Mouse (Mus musculus): ENCODE results near the gene Nr2f2. TPM values are rescaled to one million over a fixed set of nuclear protein-coding genes. Genes with fewer than 3 reads are reported as not detected.

Nr2f2 gene
- polyA plus RNA-seq, 1 experiment = 6.4 TPM

GRCm38 (mm10) chr7:70329521-70330206 lies 36.9 kb downstream of the Nr2f2 start:
- no peak overlapping the region for H3K4me3 ChIP-seq (ENCODE audit: low read depth, low read length)
- H3K27ac ChIP-seq (ENCODE audit: insufficient read depth, low read length) = no peak overlapping the region
- H3K27me3 ChIP-seq (ENCODE audit: control insufficient read depth, insufficient read depth, low read length, poor library complexity, severe bottlenecking) = peaks cover 45% of the 10 kb centered on the region
- H3K4me1 ChIP-seq (ENCODE audit: control insufficient read depth, insufficient read depth, low read length) = peaks cover 2% of the 10 kb centered on the region
- H3K36me3 ChIP-seq (ENCODE audit: control insufficient read depth, insufficient read depth, low read length, poor library complexity, severe bottlenecking) = no peaks in the 10 kb centered on the region
- TF ChIP-seq CTCF (IDR thresholded peaks at IDR 0.05; ENCODE audit: low read depth, low read length) (no peak), EP300 (IDR thresholded peaks at IDR 0.05; ENCODE audit: insufficient read depth, low read depth, low read length) (no peak), POLR2A (IDR thresholded peaks at IDR 0.05; ENCODE audit: insufficient read depth, low read length) (no peak)
- H3K9ac ChIP-seq (ENCODE audit: low read depth, poor library complexity, severe bottlenecking) = no peak overlapping the region
- no peaks in the 10 kb centered on the region for H3K9me3 ChIP-seq (replicated peaks; ENCODE audit: control insufficient read depth, insufficient read depth, low read length, poor library complexity, severe bottlenecking)

GRCm38 (mm10) chr7:70329037-70329516 lies 37.5 kb downstream of the Nr2f2 start:
- Histone ChIP-seq H3K27me3 (ENCODE audit: control insufficient read depth, insufficient read depth, low read length, poor library complexity, severe bottlenecking) (peaks cover 51% of the 10 kb centered on the region), H3K4me3 (ENCODE audit: low read depth, low read length) (no peak overlapping the region), H3K9ac (ENCODE audit: low read depth, poor library complexity, severe bottlenecking) (no peak overlapping the region), H3K9me3 (replicated peaks; ENCODE audit: control insufficient read depth, insufficient read depth, low read length, poor library complexity, severe bottlenecking) (no peaks in the 10 kb centered on the region), H3K4me1 (ENCODE audit: control insufficient read depth, insufficient read depth, low read length) (peaks cover 2% of the 10 kb centered on the region), H3K27ac (ENCODE audit: insufficient read depth, low read length) (no peak overlapping the region), H3K36me3 (ENCODE audit: control insufficient read depth, insufficient read depth, low read length, poor library complexity, severe bottlenecking) (no peaks in the 10 kb centered on the region)
- no peak for TF ChIP-seq CTCF (IDR thresholded peaks at IDR 0.05; ENCODE audit: low read depth, low read length)
- no peak for TF ChIP-seq EP300 (IDR thresholded peaks at IDR 0.05; ENCODE audit: insufficient read depth, low read depth, low read length)
- no peak for TF ChIP-seq POLR2A (IDR thresholded peaks at IDR 0.05; ENCODE audit: insufficient read depth, low read length)

- Histone ChIP-seq H3K27me3 (ENCODE audit: control insufficient read depth, insufficient read depth, low read length, poor library complexity, severe bottlenecking) (peaks cover 53% of the 10 kb centered on the region), H3K9me3 (replicated peaks; ENCODE audit: control insufficient read depth, insufficient read depth, low read length, poor library complexity, severe bottlenecking) (no peaks in the 10 kb centered on the region), H3K27ac (ENCODE audit: insufficient read depth, low read length) (no peak overlapping the region), H3K4me3 (ENCODE audit: low read depth, low read length) (no peak overlapping the region), H3K4me1 (ENCODE audit: control insufficient read depth, insufficient read depth, low read length) (peaks cover 2% of the 10 kb centered on the region), H3K36me3 (ENCODE audit: control insufficient read depth, insufficient read depth, low read length, poor library complexity, severe bottlenecking) (no peaks in the 10 kb centered on the region), H3K9ac (ENCODE audit: low read depth, poor library complexity, severe bottlenecking) (no peak overlapping the region)
- TF ChIP-seq POLR2A (IDR thresholded peaks at IDR 0.05; ENCODE audit: insufficient read depth, low read length) = no peak
- TF ChIP-seq EP300 (IDR thresholded peaks at IDR 0.05; ENCODE audit: insufficient read depth, low read depth, low read length) = no peak
- TF ChIP-seq CTCF (IDR thresholded peaks at IDR 0.05; ENCODE audit: low read depth, low read length) = no peak
Measured at GRCm38 (mm10) chr7:70328206-70329036, 38.1 kb downstream of the Nr2f2 start.

GRCm38 (mm10) chr7:70327191-70327590 lies 39.3 kb downstream of the Nr2f2 start:
- no peaks in the 10 kb centered on the region for H3K36me3 ChIP-seq (ENCODE audit: control insufficient read depth, insufficient read depth, low read length, poor library complexity, severe bottlenecking)
- TF ChIP-seq EP300 (IDR thresholded peaks at IDR 0.05; ENCODE audit: insufficient read depth, low read depth, low read length) (no peak), POLR2A (IDR thresholded peaks at IDR 0.05; ENCODE audit: insufficient read depth, low read length) (no peak), CTCF (IDR thresholded peaks at IDR 0.05; ENCODE audit: low read depth, low read length) (no peak)
- no peak overlapping the region for H3K9ac ChIP-seq (ENCODE audit: low read depth, poor library complexity, severe bottlenecking)
- no peaks in the 10 kb centered on the region for H3K9me3 ChIP-seq (replicated peaks; ENCODE audit: control insufficient read depth, insufficient read depth, low read length, poor library complexity, severe bottlenecking)
- H3K27ac ChIP-seq (ENCODE audit: insufficient read depth, low read length) = no peak overlapping the region
- H3K4me1 ChIP-seq (ENCODE audit: control insufficient read depth, insufficient read depth, low read length) = peaks cover 2% of the 10 kb centered on the region
- peaks cover 56% of the 10 kb centered on the region for H3K27me3 ChIP-seq (ENCODE audit: control insufficient read depth, insufficient read depth, low read length, poor library complexity, severe bottlenecking)
- no peak overlapping the region for H3K4me3 ChIP-seq (ENCODE audit: low read depth, low read length)

GRCm38 (mm10) chr7:70326176-70327035 lies 40.1 kb downstream of the Nr2f2 start:
- Histone ChIP-seq H3K4me3 (ENCODE audit: low read depth, low read length) (no peak overlapping the region), H3K4me1 (ENCODE audit: control insufficient read depth, insufficient read depth, low read length) (peaks cover 2% of the 10 kb centered on the region)

More at GRCm38 (mm10) chr7:70326176-70327035, 40.1 kb downstream of the Nr2f2 start:
- H3K27ac ChIP-seq (ENCODE audit: insufficient read depth, low read length) = no peak overlapping the region
- peaks cover 48% of the 10 kb centered on the region for H3K27me3 ChIP-seq (ENCODE audit: control insufficient read depth, insufficient read depth, low read length, poor library complexity, severe bottlenecking)
- no peaks in the 10 kb centered on the region for H3K36me3 ChIP-seq (ENCODE audit: control insufficient read depth, insufficient read depth, low read length, poor library complexity, severe bottlenecking)
- no peaks in the 10 kb centered on the region for H3K9me3 ChIP-seq (replicated peaks; ENCODE audit: control insufficient read depth, insufficient read depth, low read length, poor library complexity, severe bottlenecking)
- H3K9ac ChIP-seq (ENCODE audit: low read depth, poor library complexity, severe bottlenecking) = no peak overlapping the region
- TF ChIP-seq CTCF (IDR thresholded peaks at IDR 0.05; ENCODE audit: low read depth, low read length) = no peak
- TF ChIP-seq EP300 (IDR thresholded peaks at IDR 0.05; ENCODE audit: insufficient read depth, low read depth, low read length) = no peak
- TF ChIP-seq POLR2A (IDR thresholded peaks at IDR 0.05; ENCODE audit: insufficient read depth, low read length) = no peak
